Mouse (Mus musculus) spleen, embryonic (tissue): Measurements from ENCODE around the gene Hs1bp3.

ENCODE experiments used
- CTCF ChIA-PET: fragments of 350-600 bp; sonication (Branson Sonifier 250); formaldehyde crosslinking; loops from one replicate; lab custom pipeline; 2022; lab: Charles Lee

Gene Hs1bp3

DNA sequence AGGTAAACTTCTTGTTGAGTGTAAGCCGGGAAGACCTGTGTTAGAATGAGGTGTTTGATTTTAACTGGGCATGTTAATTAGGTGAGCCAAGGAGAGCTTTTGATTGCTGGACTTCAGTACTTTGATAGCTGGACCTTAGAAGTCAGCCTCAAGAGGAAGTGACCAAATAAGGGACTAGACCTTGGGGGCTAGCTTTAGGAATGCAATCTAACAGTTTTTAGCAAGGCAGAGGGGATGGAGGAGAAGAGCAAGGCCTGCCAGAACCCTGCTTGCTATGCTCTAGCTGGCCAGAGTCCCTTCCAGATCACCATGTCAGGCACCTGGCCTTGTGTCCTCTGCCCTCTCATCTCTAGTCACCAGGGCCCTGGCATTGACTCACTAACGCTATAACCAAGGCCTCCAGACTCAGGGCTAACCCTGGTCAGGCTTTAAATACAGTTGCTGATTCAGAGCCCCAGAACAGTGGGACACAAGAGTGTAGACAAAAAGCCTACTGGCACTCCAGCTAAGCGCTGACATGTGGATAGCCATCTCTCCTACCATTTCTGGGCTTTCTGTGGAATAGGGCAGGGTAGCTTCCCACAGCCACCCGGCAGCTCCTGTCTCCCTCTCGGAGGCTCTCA is 45.2 kb downstream of the Hs1bp3 start:
- CTCF ChIA-PET: interaction anchor here (0.6 kb wide), 1 partner anchor 27 kb away, joined by 3 read pairs; no protein-coding TSS in a partner anchor

DNA sequence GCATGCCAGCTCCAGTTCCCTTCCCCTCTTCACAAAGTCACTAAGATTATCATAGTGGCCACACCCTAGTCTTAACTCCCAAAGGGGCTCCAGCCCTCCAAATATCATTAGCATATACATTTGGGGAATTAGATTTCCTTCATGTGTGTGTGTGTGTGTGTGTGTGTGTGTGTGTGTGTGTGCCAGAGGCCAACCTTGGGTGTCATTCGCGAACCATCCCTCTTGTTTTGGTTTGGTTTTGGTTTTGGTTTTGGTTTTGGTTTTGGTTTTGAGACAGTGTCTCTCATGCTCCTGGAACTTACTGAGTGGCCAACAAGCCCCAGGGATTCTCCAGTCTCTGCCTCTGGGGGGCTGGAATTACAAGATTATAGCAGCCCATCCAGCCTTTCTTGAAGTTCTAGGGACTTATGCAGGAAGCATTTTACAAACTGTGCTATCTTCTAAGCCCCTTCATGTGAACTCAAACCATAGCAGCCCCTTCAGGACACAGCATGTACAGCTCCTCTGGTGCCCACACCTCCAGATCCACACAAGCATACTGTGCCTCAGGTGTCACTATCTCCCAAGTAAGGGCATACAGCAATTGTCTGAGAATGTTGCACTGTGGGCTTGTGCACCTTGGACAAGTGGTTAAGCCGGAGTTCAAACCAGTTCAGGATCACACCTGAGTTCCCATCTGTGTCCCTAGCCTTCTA is 46.3 kb downstream of the Hs1bp3 start:
- CTCF ChIA-PET: interaction anchor here (0.5 to 0.6 kb wide), 2 partner anchors 28 to 200 kb away, joined by 3 read pairs; no protein-coding TSS in a partner anchor

DNA sequence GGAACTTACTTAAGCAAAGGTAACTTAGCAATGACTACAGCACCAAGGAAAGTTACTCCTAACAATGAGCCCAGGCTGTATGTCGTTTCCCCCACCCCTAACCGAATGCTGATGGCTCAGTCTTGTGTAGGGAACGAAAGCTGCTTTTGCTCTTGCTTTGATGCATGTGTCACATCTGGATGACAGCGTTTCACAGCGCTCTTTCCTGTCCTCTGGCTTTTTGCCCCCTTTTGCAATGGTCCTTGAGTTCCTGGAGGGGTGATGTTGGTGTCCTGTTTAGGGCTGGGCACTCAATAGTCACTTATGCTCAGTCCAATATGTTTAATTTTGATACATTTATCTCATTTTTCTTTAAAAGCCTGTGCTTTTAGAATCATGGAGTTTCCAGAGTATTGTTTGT is 48.6 kb downstream of the Hs1bp3 start:
- CTCF ChIA-PET: no interaction called here

GRCm38 (mm10) chr12:8362400-8362799 is 49.2 kb downstream of the Hs1bp3 start:
- CTCF ChIA-PET: no interaction called here

- CTCF ChIA-PET: no interaction called here
Observed at GRCm38 (mm10) chr12:8364321-8364838, 51.1 kb downstream of the Hs1bp3 start.

DNA sequence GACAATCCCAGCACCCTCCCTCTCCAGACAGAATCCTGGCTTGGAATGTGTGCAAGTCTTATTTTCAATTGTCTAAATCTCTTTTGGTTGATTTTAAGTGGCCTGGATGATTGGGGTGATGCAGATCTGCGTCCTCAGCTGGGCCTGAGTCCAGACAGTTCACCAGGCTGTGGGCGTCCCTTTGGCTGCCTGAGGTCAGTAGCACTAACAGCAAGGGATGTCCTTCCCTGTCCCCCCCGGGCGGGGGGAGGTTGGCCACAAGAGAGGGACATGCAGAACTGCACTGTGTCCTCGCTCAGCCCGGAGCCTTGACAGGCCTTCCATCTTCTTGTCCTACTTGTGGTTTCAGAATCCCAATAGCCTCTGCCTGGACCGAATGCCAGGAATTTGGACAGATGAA is 52.1 kb downstream of the Hs1bp3 start:
- CTCF ChIA-PET: no interaction called here

DNA sequence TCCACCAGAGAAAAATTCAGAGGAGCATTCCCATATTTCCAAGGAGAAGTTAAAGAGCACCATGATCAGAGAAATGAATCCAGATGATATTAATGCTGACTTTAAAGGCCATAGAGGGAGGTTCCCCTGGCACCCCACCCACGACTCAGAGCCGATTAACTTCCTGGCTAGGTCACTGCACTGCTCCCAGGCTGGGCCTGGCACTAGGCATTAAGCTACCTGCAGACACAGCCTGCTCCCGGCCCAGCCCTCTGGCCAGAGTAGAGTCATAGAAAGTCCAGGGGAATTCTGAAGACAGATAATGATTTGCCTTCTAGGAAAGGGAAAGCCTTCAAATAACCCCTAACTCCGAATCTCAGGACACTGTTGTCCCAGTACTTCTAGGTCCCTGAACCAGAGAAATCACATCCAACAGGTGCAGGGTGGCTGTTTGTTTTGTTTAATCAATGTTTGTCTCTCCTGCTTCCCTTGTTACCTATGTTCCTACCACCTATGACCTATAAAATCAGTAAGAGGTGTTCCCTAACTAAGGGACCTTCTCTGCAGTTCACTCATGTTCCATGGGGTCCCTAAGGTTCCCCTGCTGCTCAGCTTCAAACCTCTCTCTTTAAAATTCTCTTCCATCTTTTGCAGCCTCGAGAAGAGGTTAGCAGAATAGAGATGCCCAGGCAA is 52.8 kb downstream of the Hs1bp3 start:
- CTCF ChIA-PET: interaction anchor here (0.6 to 1.6 kb wide), 2 partner anchors 20 to 127 kb away, joined by 3 to 5 read pairs; no protein-coding TSS in a partner anchor

- CTCF ChIA-PET: interaction anchor here (1.6 kb wide), 1 partner anchor 20 kb away, joined by 5 read pairs; no protein-coding TSS in a partner anchor
Observed at GRCm38 (mm10) chr12:8366688-8367087, 53.5 kb downstream of the Hs1bp3 start.

DNA sequence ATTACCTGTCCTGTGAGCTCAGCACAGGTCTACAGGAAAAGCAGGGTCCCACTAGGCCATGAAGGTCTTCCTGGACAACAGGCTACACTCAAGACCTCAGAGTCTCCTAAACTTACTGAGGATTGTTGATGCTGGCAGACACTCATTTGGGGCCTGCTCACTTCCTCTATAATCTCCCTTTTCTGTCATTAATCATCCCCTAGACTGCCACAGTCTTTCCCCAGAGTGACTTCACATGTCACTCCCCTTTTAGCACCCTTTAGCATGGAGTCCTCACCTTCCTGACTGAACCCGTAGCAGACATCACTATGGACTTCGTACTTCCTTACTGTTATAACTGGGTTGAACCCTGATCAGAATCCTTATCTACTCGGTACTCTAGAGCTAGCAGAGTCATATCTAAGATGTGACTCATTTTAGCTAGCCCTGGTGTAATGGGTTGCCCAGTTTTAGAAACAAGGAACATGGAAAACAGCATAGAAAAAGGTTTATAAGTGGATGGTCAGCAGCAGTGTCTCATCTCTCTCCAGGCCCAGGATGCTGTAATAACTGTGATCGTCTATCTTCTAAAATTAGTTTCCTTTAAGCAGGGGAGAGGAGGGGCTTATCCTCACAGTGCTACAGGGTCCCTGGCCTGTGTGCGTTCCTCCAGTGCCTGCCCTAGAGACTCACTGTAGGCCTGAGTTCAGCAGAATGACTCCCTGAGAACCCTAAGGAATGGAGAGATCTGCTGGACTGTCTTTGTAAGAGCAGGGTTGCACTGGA is 58.7 kb downstream of the Hs1bp3 start:
- CTCF ChIA-PET: no interaction called here

DNA sequence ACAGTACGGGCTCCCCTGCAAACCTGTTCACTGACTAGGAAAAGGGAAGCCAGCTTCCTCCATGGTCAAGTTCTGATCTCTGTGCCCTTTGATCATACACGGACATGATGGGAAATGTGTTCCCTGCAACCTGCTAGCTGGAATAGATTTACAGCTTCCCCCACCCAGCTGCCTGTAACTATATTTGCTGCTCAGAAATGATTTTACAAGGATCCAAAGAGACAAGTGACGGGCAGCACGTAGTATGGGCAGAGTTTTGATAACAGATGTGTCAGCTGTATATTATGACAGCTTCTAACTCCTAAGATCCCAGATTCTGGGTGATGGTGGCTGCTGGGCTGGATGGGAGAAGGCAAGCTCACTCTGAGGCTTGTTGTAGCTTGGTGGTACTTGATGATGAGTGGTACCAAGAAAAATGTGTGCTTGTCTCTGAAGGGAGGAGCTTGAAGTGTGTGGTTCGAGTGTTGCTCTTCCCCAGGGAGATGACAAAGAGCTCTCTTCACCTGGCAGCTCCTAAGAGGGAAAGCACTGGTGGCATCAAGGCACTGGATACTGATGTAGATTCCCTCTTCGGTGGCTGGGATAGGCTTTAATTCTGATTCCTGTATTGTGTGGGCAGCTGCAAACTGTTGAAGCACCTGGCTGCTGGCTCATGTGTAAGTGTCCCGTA is 59.4 kb downstream of the Hs1bp3 start:
- CTCF ChIA-PET: interaction anchor here (0.7 kb wide), 1 partner anchor 344 kb away, joined by 5 read pairs; no protein-coding TSS in a partner anchor

- CTCF ChIA-PET: no interaction called here
Observed at GRCm38 (mm10) chr12:8373741-8374140, 60.5 kb downstream of the Hs1bp3 start.

GRCm38 (mm10) chr12:8377169-8377568 is 63.9 kb downstream of the Hs1bp3 start:
- CTCF ChIA-PET: no interaction called here

DNA sequence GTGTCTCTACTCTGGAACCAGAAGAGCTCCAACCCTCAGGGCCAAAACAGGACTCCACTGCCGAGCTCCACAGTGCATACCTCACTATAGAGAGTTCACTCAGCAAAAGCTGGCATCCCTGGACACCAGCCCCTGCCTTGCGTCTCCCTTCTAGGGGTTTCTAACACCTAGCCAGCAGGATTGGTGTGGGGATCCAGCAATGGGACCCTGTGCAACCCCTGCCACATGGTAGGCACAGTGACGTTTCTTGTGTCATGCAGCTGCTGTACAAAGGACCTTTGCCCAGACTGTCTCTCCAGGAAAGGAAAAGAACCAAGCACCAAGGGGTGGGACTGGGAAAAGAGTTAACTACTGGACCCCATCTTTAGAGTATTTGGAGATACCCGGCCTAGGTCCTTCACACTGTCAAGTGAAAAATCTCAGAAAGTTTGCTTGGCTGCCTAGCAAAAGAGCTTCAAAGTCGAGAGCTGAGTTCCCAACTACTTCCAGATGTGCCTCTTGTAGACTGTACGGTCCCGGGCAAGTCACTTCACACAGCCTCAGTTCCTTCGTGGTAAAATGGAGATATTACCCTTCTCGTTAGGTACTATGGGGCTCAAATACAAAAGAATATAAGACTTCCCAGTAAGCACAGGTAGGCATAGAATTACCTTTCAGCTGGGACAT is 64.9 kb downstream of the Hs1bp3 start:
- CTCF ChIA-PET: no interaction called here

- CTCF ChIA-PET: no interaction called here
Observed at GRCm38 (mm10) chr12:8379795-8380521, 66.7 kb downstream of the Hs1bp3 start.

GRCm38 (mm10) chr12:8380944-8381343 is 67.7 kb downstream of the Hs1bp3 start:
- CTCF ChIA-PET: no interaction called here

DNA sequence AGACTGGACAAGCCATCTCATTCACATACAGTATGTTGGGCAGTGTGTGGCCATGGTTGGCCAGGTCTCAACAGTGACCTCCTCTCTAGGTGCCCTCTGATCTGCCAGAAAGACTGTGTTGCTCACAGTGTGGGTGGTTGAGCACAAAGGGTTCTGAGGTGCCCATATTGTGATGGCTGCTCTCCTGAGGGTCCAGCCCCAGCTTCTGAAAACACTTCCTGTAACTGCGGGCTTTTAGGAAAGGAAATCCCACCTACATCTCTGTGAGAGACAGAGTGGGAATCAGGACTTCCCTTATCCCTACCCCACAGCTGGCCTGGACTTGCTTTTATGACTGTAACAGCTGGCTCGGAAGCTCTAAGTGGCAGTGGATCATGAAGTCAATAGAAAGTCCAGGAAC is 68.7 kb downstream of the Hs1bp3 start:
- CTCF ChIA-PET: no interaction called here

DNA sequence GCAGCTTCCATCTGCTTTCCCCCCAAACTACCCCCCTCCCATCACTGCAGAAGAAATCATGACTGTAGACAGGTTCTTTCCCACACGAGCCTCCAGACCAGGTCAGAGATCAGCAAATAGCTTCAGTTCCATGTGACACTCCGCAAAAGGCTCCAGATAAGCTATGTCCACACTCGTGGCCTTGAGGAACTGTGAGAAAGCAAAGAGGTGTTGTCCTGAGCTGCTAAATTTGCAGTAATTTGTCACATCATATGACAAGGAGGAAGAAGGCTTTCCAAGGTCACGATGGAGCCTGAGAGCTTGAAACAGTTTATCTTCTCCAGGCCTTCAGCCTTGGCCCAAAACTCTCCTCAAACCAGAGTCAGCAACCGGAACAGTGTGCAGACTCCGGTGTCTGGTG is 70.6 kb downstream of the Hs1bp3 start:
- CTCF ChIA-PET: no interaction called here

DNA sequence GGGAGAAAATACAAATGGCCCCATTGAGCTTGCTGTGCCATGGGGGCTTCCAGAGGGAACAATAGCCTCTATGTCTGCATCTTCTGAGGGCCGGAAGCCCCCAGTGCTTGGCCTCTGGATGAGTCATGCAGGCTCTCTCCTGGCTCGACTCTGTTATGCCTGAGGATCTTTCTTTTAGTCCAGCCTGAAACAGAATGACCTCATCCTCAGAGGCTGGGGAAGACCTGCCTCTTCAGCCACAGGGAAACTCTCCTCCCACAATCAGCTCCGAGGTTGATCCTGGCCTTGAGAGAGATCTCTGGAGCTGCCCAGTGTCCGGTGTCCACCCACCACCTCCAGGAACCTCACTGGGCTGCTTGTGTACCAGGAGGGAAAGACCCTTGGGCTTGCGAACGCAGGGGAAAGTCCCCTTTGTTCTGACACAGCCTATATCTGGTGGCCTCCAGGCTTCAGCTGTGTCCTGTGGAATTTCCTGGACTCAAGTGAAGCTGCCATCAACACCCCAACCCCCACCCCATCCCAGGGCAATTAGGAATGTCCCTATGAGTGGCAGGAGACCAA is 73.3 kb downstream of the Hs1bp3 start:
- CTCF ChIA-PET: no interaction called here

DNA sequence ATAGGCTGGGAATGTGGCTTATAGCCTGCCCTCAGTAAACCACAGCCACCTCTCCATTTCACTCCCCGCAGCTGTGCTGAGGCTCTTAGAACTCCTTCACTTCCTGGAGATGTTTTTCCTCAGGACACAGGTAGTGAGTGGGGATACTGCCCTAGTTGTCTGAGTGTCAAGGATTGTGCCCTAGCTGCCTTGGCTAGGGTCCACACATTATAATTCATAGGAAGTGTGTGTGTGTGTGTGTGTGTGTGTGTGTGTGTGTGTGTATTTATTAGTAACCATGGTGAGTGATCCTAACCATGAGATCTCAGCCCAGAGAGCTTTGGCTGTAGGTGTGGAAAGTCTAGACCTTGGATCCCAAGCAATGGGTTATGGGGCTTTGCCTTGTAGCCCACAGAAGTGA is 74.0 kb downstream of the Hs1bp3 start:
- CTCF ChIA-PET: no interaction called here
